Mouse (Mus musculus) ES-Bruce4 (cell line): ENCODE results near the gene Ddx19b. TPM values are rescaled to one million over a fixed set of nuclear protein-coding genes. Genes with fewer than 3 reads are reported as not detected.

Experiments used
- H3K27ac ChIP-seq: 2 replicates; pipeline ENCODE4 v1.5.1; 2012; ENCODE audit warnings: low read length, inconsistent platforms; ENCODE audit not compliant: insufficient read depth
- H3K27me3 ChIP-seq: 2 replicates; pipeline ENCODE4 v1.6.1; 2012; ENCODE audit warnings: mild to moderate bottlenecking, low read length, inconsistent platforms; ENCODE audit not compliant: control insufficient read depth, poor library complexity, insufficient read depth, severe bottlenecking
- H3K36me3 ChIP-seq: 2 replicates; pipeline ENCODE4 v1.6.1; 2012; ENCODE audit warnings: inconsistent platforms, mild to moderate bottlenecking, low read length, moderate library complexity; ENCODE audit not compliant: control insufficient read depth, poor library complexity, insufficient read depth, severe bottlenecking
- H3K4me1 ChIP-seq: one replicate; pipeline ENCODE4 v1.8.1; 2011; ENCODE audit warnings: low read length; ENCODE audit not compliant: control insufficient read depth, insufficient read depth
- H3K4me3 ChIP-seq: 2 replicates; pipeline ENCODE4 v1.5.1; 2011; ENCODE audit warnings: low read depth, mild to moderate bottlenecking, low read length
- H3K9ac ChIP-seq: 2 replicates; pipeline ENCODE4 v1.6.1; 2012; ENCODE audit warnings: low read depth, mild to moderate bottlenecking, inconsistent platforms; ENCODE audit not compliant: poor library complexity, severe bottlenecking
- H3K9me3 ChIP-seq: replicated peaks from 2 replicates; pipeline ENCODE4 v1.6.1; 2012; ENCODE audit warnings: mild to moderate bottlenecking, low read length, inconsistent platforms; ENCODE audit not compliant: control insufficient read depth, poor library complexity, insufficient read depth, severe bottlenecking
- CTCF ChIP-seq: IDR thresholded peaks from one replicate; pipeline ENCODE4 v1.8.1; 2011; ENCODE audit warnings: low read depth, low read length
- EP300 ChIP-seq: IDR thresholded peaks from 2 replicates; pipeline ENCODE4 v1.6.1; 2011; ENCODE audit warnings: low read depth, low read length; ENCODE audit not compliant: insufficient read depth
- POLR2A ChIP-seq: IDR thresholded peaks from one replicate; pipeline ENCODE4 v1.8.1; 2011; ENCODE audit warnings: low read length; ENCODE audit not compliant: insufficient read depth
- polyA plus RNA-seq: library from polyadenylated mRNA; stranded (reverse); fragments of >200 nt; gene quantifications from 2 replicates; pipeline ENCODE4 v1.2.4, GENCODE M21; 2011; ENCODE audit warnings: low read depth; ENCODE audit not compliant: missing spikeins, insufficient read depth, insufficient read length

Gene Ddx19b
- polyA plus RNA-seq, 1 experiment, result 23.5 TPM

GRCm38 (mm10) chr8:111066308-111066707, 34.8 kb upstream of the Ddx19b start:
- no peaks in the 10 kb centered on the region for H3K9me3 ChIP-seq
- H3K36me3 ChIP-seq, result no peaks in the 10 kb centered on the region
- TF ChIP-seq POLR2A, result no peak
- no peak for TF ChIP-seq CTCF
- TF ChIP-seq EP300, result no peak
- H3K4me3 ChIP-seq, result no peak overlapping the region
- no peak overlapping the region for H3K27ac ChIP-seq
- no peak overlapping the region for H3K9ac ChIP-seq
- no peaks in the 10 kb centered on the region for H3K4me1 ChIP-seq
- H3K27me3 ChIP-seq, result no peaks in the 10 kb centered on the region

- no peak overlapping the region for H3K4me3 ChIP-seq
- H3K4me1 ChIP-seq, result peaks cover 2% of the 10 kb centered on the region
- no peaks in the 10 kb centered on the region for H3K27me3 ChIP-seq
- TF ChIP-seq EP300, result no peak
- TF ChIP-seq CTCF, result no peak
- TF ChIP-seq POLR2A, result no peak
- no peaks in the 10 kb centered on the region for H3K9me3 ChIP-seq
- H3K9ac ChIP-seq, result no peak overlapping the region
- peak overlapping the region; percentile 48; the same call in 1 of the 2 replicates for H3K27ac ChIP-seq
- H3K36me3 ChIP-seq, result peaks cover 4% of the 10 kb centered on the region
Measured at GRCm38 (mm10) chr8:111062893-111063292, 31.3 kb upstream of the Ddx19b start.

GRCm38 (mm10) chr8:111062072-111062757, 30.7 kb upstream of the Ddx19b start:
- Histone ChIP-seq H3K4me1 (peaks cover 4% of the 10 kb centered on the region), H3K9me3 (no peaks in the 10 kb centered on the region), H3K36me3 (peaks cover 9% of the 10 kb centered on the region), H3K4me3 (peak overlapping the region; percentile 84), H3K27me3 (no peaks in the 10 kb centered on the region), H3K9ac (peak overlapping the region; percentile 59), H3K27ac (0 out of 2 replicates have a peak overlapping the region, but pooled peaks have one; percentile 5)
- TF ChIP-seq EP300 (0 out of 2 replicates have a peak, but pooled peaks have one; percentile 28), CTCF (no peak)

GRCm38 (mm10) chr8:111061688-111062071, 30.1 kb upstream of the Ddx19b start:
- no peak overlapping the region for H3K27ac ChIP-seq
- TF ChIP-seq EP300 (no peak), CTCF (no peak), POLR2A (no peak)
- no peaks in the 10 kb centered on the region for H3K9me3 ChIP-seq
- peak overlapping the region; percentile 84 for H3K4me3 ChIP-seq
- H3K4me1 ChIP-seq, result peaks cover 4% of the 10 kb centered on the region
- H3K36me3 ChIP-seq, result peaks cover 9% of the 10 kb centered on the region
- peak overlapping the region; percentile 59 for H3K9ac ChIP-seq
- no peaks in the 10 kb centered on the region for H3K27me3 ChIP-seq

- H3K36me3 ChIP-seq, result peaks cover 26% of the 10 kb centered on the region
- H3K27ac ChIP-seq, result no peak overlapping the region
- no peak overlapping the region for H3K9ac ChIP-seq
- no peak overlapping the region for H3K4me3 ChIP-seq
- H3K4me1 ChIP-seq, result peaks cover 4% of the 10 kb centered on the region
- no peaks in the 10 kb centered on the region for H3K9me3 ChIP-seq
- TF ChIP-seq POLR2A (no peak), CTCF (no peak), EP300 (no peak)
- H3K27me3 ChIP-seq, result no peaks in the 10 kb centered on the region
Measured at GRCm38 (mm10) chr8:111058946-111059572, 27.5 kb upstream of the Ddx19b start.

GRCm38 (mm10) chr8:111056691-111057293, 25.2 kb upstream of the Ddx19b start:
- peaks cover 4% of the 10 kb centered on the region for H3K4me1 ChIP-seq
- H3K27me3 ChIP-seq, result no peaks in the 10 kb centered on the region
- H3K36me3 ChIP-seq, result peaks cover 49% of the 10 kb centered on the region
- peak overlapping the region; percentile 94 for H3K9ac ChIP-seq
- TF ChIP-seq POLR2A (no peak), CTCF (no peak), EP300 (no peak)
- peak overlapping the region; percentile 82 for H3K27ac ChIP-seq
- no peaks in the 10 kb centered on the region for H3K9me3 ChIP-seq
- H3K4me3 ChIP-seq, result peak overlapping the region; percentile 86
